Mouse (Mus musculus): ENCODE results near the gene Chil1. TPM values are rescaled to one million over a fixed set of nuclear protein-coding genes. Genes with fewer than 3 reads are reported as not detected.

The Chil1 gene
- total and polyA plus RNA-seq, 2 experiments from 2014 or later = 4.1 to 6.2 TPM

DNA sequence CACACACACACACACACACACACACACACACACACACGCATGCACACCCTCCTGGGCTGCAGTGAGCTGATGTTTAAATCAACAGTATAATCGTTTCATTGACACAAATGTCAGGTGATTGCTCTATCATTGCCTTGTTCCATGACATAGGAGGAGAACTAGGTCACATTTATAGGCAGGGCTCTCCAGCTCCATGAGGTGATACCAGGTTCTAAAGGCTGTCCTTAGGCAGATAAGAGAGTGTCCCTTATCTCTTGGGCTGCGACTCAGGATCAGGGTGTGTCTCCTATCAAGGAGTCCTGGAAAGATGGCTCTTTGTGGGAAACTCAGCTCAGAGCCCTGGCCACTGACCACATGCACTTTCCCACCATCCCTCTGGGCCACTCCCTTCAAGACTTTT is 13.4 kb upstream of the Chil1 start:
- DNase-seq (ENCODE audit: low spot score) = no peak
- 82% methylated on average over 3 of the region's 3 CpGs for WGBS
- ATAC-seq = no peak
- TF ChIP-seq CTCF (IDR thresholded peaks at IDR 0.05; ENCODE audit: low read depth) = no peak
- H3K27ac ChIP-seq = no peak overlapping the region
- H3K9me3 ChIP-seq (ENCODE audit: low read length) = no peaks in the 10 kb centered on the region
- H3K36me3 ChIP-seq (ENCODE audit: insufficient read depth, low read length) = no peaks in the 10 kb centered on the region
- no peak overlapping the region for H3K9ac ChIP-seq (replicated peaks; ENCODE audit: low read length)
- H3K27me3 ChIP-seq (ENCODE audit: insufficient read depth, low read length) = no peaks in the 10 kb centered on the region
- no peak overlapping the region for H3K4me3 ChIP-seq (ENCODE audit: low read length)
- no peaks in the 10 kb centered on the region for H3K4me1 ChIP-seq (ENCODE audit: insufficient read depth, low read length)
- no peak overlapping the region for H3K4me2 ChIP-seq (ENCODE audit: low read depth, low read length)

DNA sequence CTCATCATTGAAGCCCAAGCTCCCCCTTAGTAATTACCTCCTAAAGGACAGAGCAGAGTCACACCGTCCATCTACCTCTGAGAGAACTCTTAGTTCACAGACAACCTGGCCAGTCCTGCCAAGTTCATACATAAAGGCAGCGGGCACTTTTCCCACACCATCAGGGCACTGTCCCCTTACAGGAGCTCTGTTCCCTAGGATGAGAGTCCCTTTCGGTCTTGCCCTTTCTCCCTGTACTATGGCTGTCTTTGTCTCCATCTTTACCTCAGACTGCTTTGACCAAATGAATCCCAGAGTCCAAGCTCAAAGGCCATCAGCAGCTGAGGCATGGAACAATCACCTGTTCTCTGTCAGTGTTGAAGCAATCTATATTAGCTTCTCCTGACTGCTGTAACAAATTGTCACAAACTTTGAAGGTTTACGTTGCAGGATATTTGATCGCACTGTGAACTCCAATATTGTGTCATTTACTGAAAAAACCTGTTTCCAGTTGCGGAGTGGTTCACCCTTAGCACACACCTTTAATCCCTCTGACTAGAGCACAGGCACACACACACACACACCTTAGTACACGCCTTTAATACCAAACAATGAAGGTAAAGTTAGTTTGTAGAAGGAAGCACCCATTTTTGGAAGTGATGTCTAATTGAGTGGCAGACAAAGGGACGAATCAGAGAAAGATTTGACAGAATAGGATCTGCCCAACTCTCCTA is 12.8 kb upstream of the Chil1 start:
- no peaks in the 10 kb centered on the region for H3K36me3 ChIP-seq (ENCODE audit: insufficient read depth, low read length)
- no peaks in the 10 kb centered on the region for H3K9me3 ChIP-seq (ENCODE audit: low read length)
- DNase-seq (ENCODE audit: low spot score) = no peak
- no peak overlapping the region for H3K4me2 ChIP-seq (ENCODE audit: low read depth, low read length)
- H3K4me1 ChIP-seq (ENCODE audit: insufficient read depth, low read length) = no peaks in the 10 kb centered on the region
- H3K4me3 ChIP-seq (ENCODE audit: low read length) = no peak overlapping the region
- 92% methylated on average over 8 of the region's 8 CpGs for WGBS
- TF ChIP-seq CTCF (IDR thresholded peaks at IDR 0.05; ENCODE audit: low read depth) = no peak
- ATAC-seq = no peak
- H3K27me3 ChIP-seq (ENCODE audit: insufficient read depth, low read length) = no peaks in the 10 kb centered on the region
- H3K9ac ChIP-seq (replicated peaks; ENCODE audit: low read length) = no peak overlapping the region
- H3K27ac ChIP-seq = no peak overlapping the region

DNA sequence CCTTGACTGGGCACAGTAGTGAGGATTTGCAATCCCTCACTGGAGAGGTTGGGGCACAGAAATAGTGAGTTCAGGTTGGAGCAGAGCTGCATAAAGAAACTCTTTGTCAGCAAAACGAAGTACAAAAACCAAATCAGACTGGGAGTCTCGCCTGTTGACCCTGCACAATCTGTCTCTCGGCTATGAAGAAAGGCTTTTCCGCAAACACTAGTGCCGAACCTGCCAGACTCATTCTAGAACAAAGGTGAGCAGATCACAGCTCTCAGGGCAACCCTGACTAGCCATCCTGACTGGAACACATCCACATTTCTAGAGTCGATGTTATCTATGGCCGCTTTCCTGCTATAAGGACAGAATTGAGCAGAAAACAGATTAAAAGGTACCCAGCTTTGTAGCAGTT is 8.9 kb upstream of the Chil1 start:
- H3K36me3 ChIP-seq (ENCODE audit: insufficient read depth, low read length) = no peaks in the 10 kb centered on the region
- H3K9ac ChIP-seq (replicated peaks; ENCODE audit: low read length) = no peak overlapping the region
- H3K27ac ChIP-seq = no peak overlapping the region
- no peak overlapping the region for H3K4me2 ChIP-seq (ENCODE audit: low read depth, low read length)
- DNase-seq (ENCODE audit: low spot score) = no peak
- no peaks in the 10 kb centered on the region for H3K27me3 ChIP-seq (ENCODE audit: insufficient read depth, low read length)
- no peaks in the 10 kb centered on the region for H3K9me3 ChIP-seq (ENCODE audit: low read length)
- H3K4me1 ChIP-seq (ENCODE audit: insufficient read depth, low read length) = no peaks in the 10 kb centered on the region
- H3K4me3 ChIP-seq (ENCODE audit: low read length) = no peak overlapping the region
- WGBS = 65% methylated on average over 7 of the region's 7 CpGs
- no peak for ATAC-seq
- TF ChIP-seq CTCF (IDR thresholded peaks at IDR 0.05; ENCODE audit: low read depth) = no peak

DNA sequence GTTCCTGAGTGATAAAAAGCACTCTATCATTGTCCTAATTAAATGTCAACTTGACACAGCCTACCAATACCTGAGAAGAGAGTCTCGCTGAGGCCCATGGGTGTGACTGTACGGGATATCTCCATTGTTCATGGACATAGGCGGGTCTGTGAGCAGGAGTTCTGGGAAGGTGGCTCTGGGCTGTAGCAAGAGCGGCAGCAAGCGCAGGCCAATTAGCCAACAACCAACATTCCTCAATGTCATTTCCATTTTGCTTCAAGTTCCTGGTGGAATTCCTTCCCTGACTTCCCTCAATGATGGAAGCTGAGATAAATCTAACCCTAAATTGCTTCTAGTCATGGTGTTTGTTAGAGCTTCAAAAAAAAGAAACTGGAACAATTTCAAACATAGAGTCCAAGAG is 4.0 kb upstream of the Chil1 start:
- Histone ChIP-seq H3K4me2 (ENCODE audit: low read depth, low read length) (no peak overlapping the region), H3K4me3 (ENCODE audit: low read length) (no peak overlapping the region), H3K9ac (replicated peaks; ENCODE audit: low read length) (no peak overlapping the region), H3K27me3 (ENCODE audit: insufficient read depth, low read length) (no peaks in the 10 kb centered on the region), H3K27ac (no peak overlapping the region), H3K4me1 (ENCODE audit: insufficient read depth, low read length) (no peaks in the 10 kb centered on the region), H3K36me3 (ENCODE audit: insufficient read depth, low read length) (no peaks in the 10 kb centered on the region), H3K9me3 (ENCODE audit: low read length) (no peaks in the 10 kb centered on the region)
- DNase-seq (ENCODE audit: low spot score) (no peak), ATAC-seq (no peak)
- WGBS = 86% methylated on average over 5 of the region's 5 CpGs
- no peak for TF ChIP-seq CTCF (IDR thresholded peaks at IDR 0.05; ENCODE audit: low read depth)

DNA sequence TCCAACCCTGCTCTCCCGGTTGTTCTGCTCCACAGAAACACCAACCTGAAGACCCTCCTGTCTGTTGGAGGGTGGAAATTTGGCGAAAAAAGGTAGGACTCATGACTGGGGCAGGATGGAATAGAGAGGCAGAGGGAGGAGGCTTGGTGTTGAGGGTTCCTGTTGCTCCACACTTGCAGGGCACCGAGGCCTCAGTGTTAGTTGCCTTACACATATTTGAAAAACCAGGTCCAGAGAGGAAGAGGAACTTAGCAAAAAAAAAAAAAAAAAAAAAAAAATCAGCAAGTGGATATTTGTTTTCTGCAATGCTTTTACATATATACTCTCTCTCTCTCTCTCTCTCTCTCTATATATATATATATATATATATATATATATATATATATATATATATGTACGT is 2.1 kb downstream of the Chil1 start:
- H3K9ac ChIP-seq (replicated peaks; ENCODE audit: low read length) = no peak overlapping the region
- H3K9me3 ChIP-seq (ENCODE audit: low read length) = no peaks in the 10 kb centered on the region
- 87% methylated on average over 4 of the region's 4 CpGs for WGBS
- no peak overlapping the region for H3K4me3 ChIP-seq (ENCODE audit: low read length)
- no peaks in the 10 kb centered on the region for H3K36me3 ChIP-seq (ENCODE audit: insufficient read depth, low read length)
- no peak for DNase-seq (ENCODE audit: low spot score)
- H3K27ac ChIP-seq = no peak overlapping the region
- no peak for TF ChIP-seq CTCF (IDR thresholded peaks at IDR 0.05; ENCODE audit: low read depth)
- no peak overlapping the region for H3K4me2 ChIP-seq (ENCODE audit: low read depth, low read length)
- H3K27me3 ChIP-seq (ENCODE audit: insufficient read depth, low read length) = no peaks in the 10 kb centered on the region
- no peak for ATAC-seq
- peaks cover 3% of the 10 kb centered on the region; the same call in 1 of the 2 replicates for H3K4me1 ChIP-seq (ENCODE audit: insufficient read depth, low read length)

DNA sequence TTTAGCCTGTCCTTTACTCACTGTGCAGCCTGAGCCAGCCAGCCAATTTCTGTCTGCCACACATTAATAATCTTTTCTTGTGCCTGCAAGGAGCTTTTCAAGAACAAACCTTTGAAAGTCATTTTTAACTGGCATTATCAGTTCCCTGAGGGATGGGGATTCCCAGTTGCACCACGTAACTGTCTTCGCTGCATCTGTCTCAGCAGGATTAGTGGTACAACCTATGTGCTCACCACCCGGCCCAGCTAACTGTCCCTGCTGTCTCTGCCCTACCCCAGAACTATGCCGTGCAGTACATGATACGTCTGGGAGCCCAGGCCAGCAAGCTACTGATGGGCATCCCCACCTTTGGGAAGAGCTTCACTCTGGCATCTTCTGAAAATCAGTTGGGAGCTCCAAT is 6.2 kb downstream of the Chil1 start:
- Histone ChIP-seq H3K9me3 (ENCODE audit: low read length) (no peaks in the 10 kb centered on the region), H3K4me2 (ENCODE audit: low read depth, low read length) (no peak overlapping the region), H3K4me3 (ENCODE audit: low read length) (no peak overlapping the region), H3K36me3 (ENCODE audit: insufficient read depth, low read length) (no peaks in the 10 kb centered on the region), H3K9ac (replicated peaks; ENCODE audit: low read length) (no peak overlapping the region), H3K27ac (no peak overlapping the region; the same call in 1 of the 2 replicates), H3K27me3 (ENCODE audit: insufficient read depth, low read length) (no peaks in the 10 kb centered on the region), H3K4me1 (ENCODE audit: insufficient read depth, low read length) (peaks cover 3% of the 10 kb centered on the region; the same call in 1 of the 2 replicates)
- WGBS = 53% methylated on average over 5 of the region's 5 CpGs
- ATAC-seq (no peak), DNase-seq (ENCODE audit: low spot score) (peak; percentile 18)
- no peak for TF ChIP-seq CTCF (IDR thresholded peaks at IDR 0.05; ENCODE audit: low read depth)

DNA sequence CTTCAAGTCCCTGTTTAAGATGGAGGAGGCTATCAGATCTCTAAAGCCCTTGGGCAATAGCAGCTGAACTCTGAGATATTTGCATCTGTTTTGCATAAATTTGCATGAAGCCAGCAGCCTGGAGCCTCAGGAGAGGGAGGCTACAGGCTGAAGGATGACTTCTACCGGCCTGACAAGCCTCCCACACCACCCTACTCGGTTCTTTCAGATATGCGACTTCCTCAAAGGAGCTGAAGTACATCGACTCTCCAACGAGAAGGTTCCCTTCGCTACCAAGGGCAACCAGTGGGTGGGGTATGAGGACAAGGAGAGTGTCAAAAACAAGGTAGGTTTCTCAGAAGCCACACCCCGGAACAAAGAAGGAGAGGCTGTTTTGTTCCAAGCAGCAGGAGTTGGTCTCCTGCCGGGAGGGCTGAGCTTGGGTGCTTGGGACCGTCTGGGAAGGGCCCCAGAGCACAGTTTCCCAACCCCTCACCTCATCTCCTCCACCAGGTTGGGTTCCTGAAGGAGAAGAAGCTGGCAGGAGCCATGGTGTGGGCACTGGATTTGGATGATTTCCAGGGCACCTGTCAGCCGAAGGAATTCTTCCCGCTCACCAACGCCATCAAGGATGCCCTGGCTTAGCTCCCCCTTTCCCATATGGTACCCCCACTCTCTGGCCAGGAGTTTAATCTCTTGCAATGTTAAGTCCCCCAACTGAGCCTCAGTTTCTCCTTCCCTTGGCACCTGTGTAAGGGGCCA is 7.2 kb downstream of the Chil1 start:
- Histone ChIP-seq H3K9me3 (ENCODE audit: low read length) (no peaks in the 10 kb centered on the region), H3K27ac (no peak overlapping the region; the same call in 1 of the 2 replicates), H3K4me2 (ENCODE audit: low read depth, low read length) (no peak overlapping the region), H3K9ac (replicated peaks; ENCODE audit: low read length) (no peak overlapping the region), H3K4me3 (ENCODE audit: low read length) (no peak overlapping the region), H3K27me3 (ENCODE audit: insufficient read depth, low read length) (no peaks in the 10 kb centered on the region), H3K36me3 (ENCODE audit: insufficient read depth, low read length) (no peaks in the 10 kb centered on the region), H3K4me1 (ENCODE audit: insufficient read depth, low read length) (peaks cover 3% of the 10 kb centered on the region; the same call in 1 of the 2 replicates)
- DNase-seq (ENCODE audit: low spot score) (peak; percentile 32), ATAC-seq (no peak)
- 20% methylated on average over 12 of the region's 12 CpGs for WGBS
- no peak for TF ChIP-seq CTCF (IDR thresholded peaks at IDR 0.05; ENCODE audit: low read depth)
